In the genomic region with DNA sequence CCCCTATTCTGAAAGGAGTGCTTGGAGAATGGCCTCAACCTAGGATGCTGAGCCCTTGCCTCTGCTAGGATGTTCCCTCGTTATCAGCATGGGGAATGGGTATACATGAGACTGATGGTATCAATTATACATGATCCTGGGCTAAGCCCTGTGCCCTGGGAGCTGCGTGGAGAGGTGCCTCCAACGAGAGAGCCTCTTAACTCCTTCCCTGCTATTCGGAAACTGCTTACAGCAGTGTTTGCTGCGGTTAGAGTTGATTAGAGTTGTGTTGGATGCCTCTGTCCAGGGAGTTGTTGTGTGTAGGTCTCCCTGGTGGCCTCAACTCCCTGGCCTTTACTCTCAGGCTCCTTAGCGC, we compare ENCODE assay signal across 16 mouse cellular contexts. TPM values are rescaled to one million over a fixed set of nuclear protein-coding genes. Genes with fewer than 3 reads are reported as not detected.
A peak's percentile ranks its signal among the peaks of the same experiment; 100 is the strongest.
DNase-seq lines count a peak whose midpoint lies in the region; ATAC-seq and TF ChIP-seq lines count a peak whose summit lies in the region.
"Had no signal": no experiment of that assay in that cellular context is flagged by ENCODE, and none has a peak within 500 bp of the region (broad histone marks: within the 10 kb centered on the region; RNA-seq: fewer than 3 reads in every experiment).

No protein-coding gene starts in this region.

- H3K9me3 ChIP-seq in heart, embryonic 14.5 days (ENCODE audit: control insufficient read depth, low read length), result no peaks in the 10 kb centered on the region
- no peaks in the 10 kb centered on the region for H3K9me3 ChIP-seq in lung, embryonic 14.5 days (ENCODE audit: low read depth, low read length)
- no peaks in the 10 kb centered on the region for H3K9me3 ChIP-seq in limb, embryonic 14.5 days (ENCODE audit: control insufficient read depth, low read length)
- no peaks in the 10 kb centered on the region for H3K9me3 ChIP-seq in stomach, embryonic 14.5 days (ENCODE audit: control insufficient read depth, low read depth, low read length)
- H3K9me3 ChIP-seq in hindbrain, embryonic 16.5 days (ENCODE audit: control insufficient read depth, low read length), result no peaks in the 10 kb centered on the region
- H3K9me3 ChIP-seq: limb, embryonic 12.5 days had no signal

- no peak for ATAC-seq in heart, embryonic 14.5 days (ENCODE audit: insufficient number of reproducible peaks, insufficient read depth, low FRiP score, low read depth)
- no peak for ATAC-seq in lung, embryonic 14.5 days (ENCODE audit: insufficient read depth)
- ATAC-seq in limb, embryonic 14.5 days (ENCODE audit: low FRiP score, low read depth), result no peak
- peak; percentile 15; the same call in 1 of the 2 replicates for ATAC-seq in stomach, embryonic 14.5 days (ENCODE audit: insufficient number of reproducible peaks, insufficient read depth, low FRiP score, low read depth)
- ATAC-seq in hindbrain, embryonic 16.5 days, result no peak
- ATAC-seq: forebrain, embryonic 16.5 days had no signal

- no peak for TF ChIP-seq CTCF in lung, embryonic 14.5 days (IDR thresholded peaks at IDR 0.05; ENCODE audit: low read depth)

- no peaks in the 10 kb centered on the region for H3K36me3 ChIP-seq in heart, embryonic 14.5 days (ENCODE audit: control insufficient read depth, insufficient read depth, low read length)
- no peaks in the 10 kb centered on the region for H3K36me3 ChIP-seq in lung, embryonic 14.5 days (ENCODE audit: insufficient read depth)
- no peaks in the 10 kb centered on the region for H3K36me3 ChIP-seq in limb, embryonic 14.5 days (ENCODE audit: control insufficient read depth, insufficient read depth, low read length)
- H3K36me3 ChIP-seq in stomach, embryonic 14.5 days (ENCODE audit: control insufficient read depth, insufficient read depth, low read length), result no peaks in the 10 kb centered on the region
- no peaks in the 10 kb centered on the region for H3K36me3 ChIP-seq in hindbrain, embryonic 16.5 days (ENCODE audit: control insufficient read depth, insufficient read depth, low read length)
- H3K36me3 ChIP-seq: limb, embryonic 12.5 days had no signal

- no peaks in the 10 kb centered on the region; the same call in 1 of the 2 replicates for H3K27me3 ChIP-seq in heart, embryonic 14.5 days (ENCODE audit: control insufficient read depth, insufficient read depth, low read length)
- H3K27me3 ChIP-seq in lung, embryonic 14.5 days (ENCODE audit: insufficient read depth, low read length), result no peaks in the 10 kb centered on the region
- H3K27me3 ChIP-seq in limb, embryonic 14.5 days (ENCODE audit: control insufficient read depth, insufficient read depth, low read length), result no peaks in the 10 kb centered on the region; the same call in 1 of the 2 replicates
- H3K27me3 ChIP-seq in stomach, embryonic 14.5 days (ENCODE audit: control insufficient read depth, insufficient read depth, low read length), result no peaks in the 10 kb centered on the region
- no peaks in the 10 kb centered on the region for H3K27me3 ChIP-seq in hindbrain, embryonic 16.5 days (replicated peaks; ENCODE audit: control insufficient read depth, insufficient read depth, low read length)

- TF ChIP-seq POLR2A in limb, embryonic 14.5 days (IDR thresholded peaks at IDR 0.05; ENCODE audit: borderline replicate concordance, extremely low read depth, insufficient read depth, insufficient read length), result no peak

- no peak for DNase-seq in heart, adult 8-10 months (ENCODE audit: low spot score)
- DNase-seq in lung, embryonic 14.5 days, result no peak
- DNase-seq in lung, postnatal 25 days (ENCODE audit: low spot score), result no peak
- DNase-seq in limb, embryonic 14.5 days (ENCODE audit: low spot score), result no peak
- no peak for DNase-seq in embryo, embryonic 9.5 days (ENCODE audit: extremely low spot score)
- DNase-seq: adrenal gland, postnatal 10 days; B cell, adult 2 months; cerebellum, adult 9-10 months; gastrocnemius, adult 2 months; right cerebral cortex, adult 18-20 months; thymus, adult 2 months had no signal

- no peak overlapping the region for H3K27ac ChIP-seq in heart, embryonic 14.5 days (replicated peaks in 1 of 2; ENCODE audit: control insufficient read depth in 1 of 2, insufficient read depth in 1 of 2, low read depth in 2 of 2, low read length in 2 of 2)
- no peak overlapping the region for H3K27ac ChIP-seq in lung, embryonic 14.5 days (ENCODE audit: low read depth)
- H3K27ac ChIP-seq in limb, embryonic 14.5 days (replicated peaks; ENCODE audit: low read depth, low read length), result no peak overlapping the region
- peak overlapping the region; percentile 70 for H3K27ac ChIP-seq in stomach, embryonic 14.5 days (ENCODE audit: low read length)
- H3K27ac ChIP-seq in hindbrain, embryonic 16.5 days (ENCODE audit: low read depth, low read length), result no peak overlapping the region
- H3K27ac ChIP-seq: gastrocnemius, adult 2 months; limb, embryonic 12.5 days had no signal

- WGBS in heart, embryonic 14.5 days, result 10% methylated on average over 6 of the region's 6 CpGs
- 11% methylated on average over 6 of the region's 6 CpGs for WGBS in lung, embryonic 14.5 days
- WGBS in limb, embryonic 14.5 days, result 8% methylated on average over 6 of the region's 6 CpGs
- 17% methylated on average over 6 of the region's 6 CpGs for WGBS in stomach, embryonic 14.5 days
- WGBS in hindbrain, embryonic 16.5 days, result 55% methylated on average over 6 of the region's 6 CpGs

- H3K9ac ChIP-seq in heart, embryonic 14.5 days (ENCODE audit: low read length), result peak overlapping the region; percentile 41; the same call in 1 of the 2 replicates
- H3K9ac ChIP-seq in lung, embryonic 14.5 days, result no peak overlapping the region
- H3K9ac ChIP-seq in limb, embryonic 14.5 days (ENCODE audit: low read depth, low read length, severe bottlenecking), result 0 out of 2 replicates have a peak overlapping the region, but pooled peaks have one; percentile 7
- H3K9ac ChIP-seq in stomach, embryonic 14.5 days (replicated peaks; ENCODE audit: low read depth, low read length), result no peak overlapping the region
- H3K9ac ChIP-seq in hindbrain, embryonic 16.5 days (ENCODE audit: low read depth, low read length), result no peak overlapping the region
- H3K9ac ChIP-seq: limb, embryonic 12.5 days had no signal

- peak overlapping the region; percentile 60 for H3K4me2 ChIP-seq in heart, embryonic 14.5 days (ENCODE audit: low read length)
- H3K4me2 ChIP-seq in lung, embryonic 14.5 days, result peak overlapping the region; percentile 40; the same call in 1 of the 2 replicates
- no peak overlapping the region for H3K4me2 ChIP-seq in limb, embryonic 14.5 days (replicated peaks; ENCODE audit: low read depth, low read length, severe bottlenecking)
- no peak overlapping the region for H3K4me2 ChIP-seq in stomach, embryonic 14.5 days (replicated peaks; ENCODE audit: low read depth, low read length)
- no peak overlapping the region for H3K4me2 ChIP-seq in hindbrain, embryonic 16.5 days (ENCODE audit: low read length)
- H3K4me2 ChIP-seq: limb, embryonic 12.5 days had no signal

- H3K4me1 ChIP-seq in heart, embryonic 14.5 days (ENCODE audit: control insufficient read depth in 2 of 2, insufficient read depth in 2 of 2, low read length in 2 of 2), result peaks cover 16 to 17% of the 10 kb centered on the region in 2 experiments
- H3K4me1 ChIP-seq in lung, embryonic 14.5 days (ENCODE audit: insufficient read depth), result peaks cover 13% of the 10 kb centered on the region; the same call in 1 of the 2 replicates
- H3K4me1 ChIP-seq in limb, embryonic 14.5 days (ENCODE audit: control insufficient read depth, insufficient read depth, low read length), result no peaks in the 10 kb centered on the region; the same call in 1 of the 2 replicates
- H3K4me1 ChIP-seq in stomach, embryonic 14.5 days (ENCODE audit: control insufficient read depth, insufficient read depth, low read length), result no peaks in the 10 kb centered on the region
- no peaks in the 10 kb centered on the region for H3K4me1 ChIP-seq in hindbrain, embryonic 16.5 days (ENCODE audit: control insufficient read depth, insufficient read depth, low read depth, low read length)

- no peak overlapping the region for H3K4me3 ChIP-seq in heart, embryonic 14.5 days (ENCODE audit: control insufficient read depth in 1 of 2, insufficient read depth in 1 of 2, low read depth in 1 of 2, low read length in 2 of 2)
- H3K4me3 ChIP-seq in lung, embryonic 14.5 days (ENCODE audit: low read depth, low read length), result no peak overlapping the region
- no peak overlapping the region for H3K4me3 ChIP-seq in limb, embryonic 14.5 days (replicated peaks; ENCODE audit: low read length)
- no peak overlapping the region for H3K4me3 ChIP-seq in stomach, embryonic 14.5 days (ENCODE audit: low read depth, low read length)
- H3K4me3 ChIP-seq in hindbrain, embryonic 16.5 days (ENCODE audit: low read length), result no peak overlapping the region
- H3K4me3 ChIP-seq: gastrocnemius, adult 2 months; limb, embryonic 12.5 days had no signal

RNA-seq across cellular contexts. Expression of a gene that starts 41.4 kb away (rescaled TPM):
- polyA plus RNA-seq in heart, embryonic 14.5 days (2014; fragmentation: Nextera tagmentation; extraction: Ambion mirVana), result 56.7 and 58.0 TPM in 2 replicates
- 10 to 100 TPM in 3 of 4 experiments, 1 to 10 TPM in 1; 10.0 to 14.7 (median 12.3) TPM for total RNA-seq in heart, adult 8-10 months (2022)
- polyA plus RNA-seq in lung, embryonic 14.5 days (2014; fragmentation: Nextera tagmentation; extraction: Ambion mirVana), result 57.1 and 58.5 TPM in 2 replicates
- polyA plus RNA-seq in limb, embryonic 14.5 days (2012; rRNA removed), result 51.6 and 64.4 TPM in 2 replicates
- 134 and 151 TPM in 2 replicates for polyA plus RNA-seq in limb, embryonic 14.5 days (2014; fragmentation: Nextera tagmentation; extraction: Ambion mirVana)
- polyA plus RNA-seq in stomach, embryonic 14.5 days (2014; fragmentation: Nextera tagmentation; extraction: Ambion mirVana), result 143 and 151 TPM in 2 replicates
- 27.0 and 38.2 TPM in 2 replicates for polyA plus RNA-seq in hindbrain, embryonic 16.5 days (2015; fragmentation: Nextera tagmentation; extraction: Ambion mirVana)

Comparison
In these comparisons a context has a peak if more than half of its experiments do, and no peak if none do; other contexts are left out.
1. H3K4me2 ChIP-seq: peak in heart, embryonic 14.5 days (single experiment) and lung, embryonic 14.5 days (single experiment); none in limb, embryonic 14.5 days (single experiment), stomach, embryonic 14.5 days (single experiment) and hindbrain, embryonic 16.5 days (single experiment).
2. H3K9ac ChIP-seq: peak in heart, embryonic 14.5 days (single experiment) and limb, embryonic 14.5 days (single experiment); none in lung, embryonic 14.5 days (single experiment), stomach, embryonic 14.5 days (single experiment) and hindbrain, embryonic 16.5 days (single experiment).